Mouse (Mus musculus) cerebellum, postnatal 4 days (tissue): ENCODE measurements around the gene Kif26b.

Experiments
- DNase-seq, 2 experiments: peaks; one replicate each; pipeline ENCODE4 v3.0.0; 2022; ENCODE audit warnings: low spot score in 2 of 2, mixed read lengths in 1 of 2

Gene Kif26b

DNA sequence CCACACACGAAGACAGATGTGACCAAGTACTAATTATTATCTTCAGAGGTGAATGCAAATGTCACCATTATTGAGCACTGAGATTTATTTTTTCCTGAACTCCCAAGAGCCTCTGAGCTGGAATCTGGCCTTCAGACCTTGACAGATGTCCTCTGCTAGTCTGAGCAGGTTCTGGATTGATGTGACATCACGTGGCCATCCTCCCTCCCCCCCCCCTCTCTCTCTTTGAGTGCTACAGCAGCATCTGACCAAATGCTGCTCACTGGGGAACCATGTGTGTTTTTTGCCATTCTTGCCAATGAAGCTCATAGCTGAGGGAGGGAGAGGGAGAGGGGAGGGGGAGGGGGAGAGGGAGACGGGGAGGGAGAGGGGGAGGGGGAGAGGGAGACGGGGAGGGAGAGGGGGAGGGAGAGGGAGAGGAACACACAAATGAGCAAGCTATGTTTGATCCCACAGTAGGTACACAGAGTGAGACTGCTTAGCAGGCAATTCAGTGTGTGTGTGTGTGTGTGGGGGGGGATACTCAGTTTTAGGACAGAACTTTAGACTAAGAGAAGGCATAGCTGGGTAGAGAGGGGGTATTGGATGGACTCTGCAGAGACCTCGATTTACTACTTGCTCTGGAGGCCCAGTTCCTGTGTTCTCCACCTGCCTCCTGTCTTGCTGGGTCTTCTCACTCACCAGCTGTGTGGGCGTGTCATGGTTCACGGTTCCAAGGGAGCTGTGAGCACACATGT lies 241.9 kb downstream of the Kif26b start:
- DNase-seq, result no peak

DNA sequence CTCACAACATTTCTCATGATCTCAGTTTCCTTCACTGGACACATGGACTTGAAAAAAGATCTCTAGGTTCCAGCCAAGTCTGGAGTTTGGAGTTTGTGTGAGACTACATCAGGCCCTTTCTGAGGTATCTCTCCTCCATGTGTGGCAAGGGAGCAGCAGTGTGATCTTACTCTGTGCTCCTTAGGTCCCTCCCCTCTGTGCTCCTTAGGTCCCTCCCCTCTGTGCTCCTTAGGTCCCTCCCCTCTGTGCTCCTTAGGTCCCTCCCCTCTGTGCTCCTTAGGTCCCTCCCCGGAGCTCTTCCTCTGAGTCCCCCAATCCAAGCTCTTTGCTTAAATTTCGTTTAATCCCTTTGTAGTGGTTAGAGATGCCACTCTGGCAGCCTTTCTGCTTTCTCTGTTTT lies 250.8 kb downstream of the Kif26b start:
- DNase-seq, result no peak

DNA sequence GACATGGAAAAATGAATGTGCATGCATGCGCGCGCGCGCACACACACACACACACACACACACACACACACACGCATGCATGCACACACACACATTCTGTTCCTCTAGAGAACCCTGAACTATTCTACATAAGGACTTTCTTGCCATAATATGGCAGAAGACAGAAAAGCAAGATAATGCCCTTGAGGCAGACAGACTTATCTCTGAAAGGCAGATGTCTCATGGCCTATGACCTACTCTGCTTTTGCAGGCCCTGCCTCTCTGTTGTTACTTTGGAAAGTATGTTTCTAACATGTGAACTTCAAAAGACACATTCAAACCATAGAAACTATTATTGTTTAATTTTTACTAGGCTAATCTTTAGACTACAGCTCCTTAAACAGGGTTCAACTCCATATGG lies 255.1 kb downstream of the Kif26b start:
- no peak for DNase-seq

DNA sequence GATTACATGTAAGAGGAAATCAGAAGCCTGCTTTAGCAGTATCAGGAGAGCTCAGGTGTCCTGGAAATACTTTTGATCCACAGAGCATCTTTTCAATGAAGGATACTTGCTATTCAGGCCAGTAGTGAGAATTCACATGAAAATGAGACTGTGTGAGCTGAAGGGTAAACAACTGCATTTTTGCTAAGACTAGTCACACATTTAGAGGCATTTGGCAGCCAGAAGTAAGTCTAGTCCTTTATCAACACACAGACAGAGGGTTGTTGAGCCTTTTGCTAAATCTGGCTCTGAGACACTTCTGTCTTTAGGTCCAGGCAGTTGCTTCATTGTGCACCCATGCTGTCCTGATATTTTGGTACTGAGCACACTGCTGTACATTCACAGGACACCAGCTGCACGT lies 262.3 kb downstream of the Kif26b start:
- no peak for DNase-seq

DNA sequence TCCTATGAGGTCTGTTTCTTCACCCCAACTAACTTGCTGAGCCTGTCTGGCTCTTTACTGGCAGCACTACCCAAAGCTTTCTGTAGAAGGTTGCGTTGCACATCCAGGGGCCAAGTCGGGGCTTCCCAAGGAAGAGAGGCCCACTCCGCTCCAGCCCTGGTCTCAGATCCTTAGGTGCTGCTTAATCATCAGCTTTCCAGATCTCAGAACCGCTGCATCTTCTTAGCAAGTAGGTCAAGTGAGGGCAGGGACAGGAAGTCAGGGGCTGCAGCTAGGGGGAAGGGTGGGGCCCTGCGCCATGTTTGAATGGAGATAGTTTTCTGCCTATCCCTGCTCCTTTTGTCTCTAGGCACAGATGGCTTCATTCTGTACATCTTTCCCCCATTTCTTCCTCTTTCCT lies 263.8 kb downstream of the Kif26b start:
- no peak for DNase-seq

DNA sequence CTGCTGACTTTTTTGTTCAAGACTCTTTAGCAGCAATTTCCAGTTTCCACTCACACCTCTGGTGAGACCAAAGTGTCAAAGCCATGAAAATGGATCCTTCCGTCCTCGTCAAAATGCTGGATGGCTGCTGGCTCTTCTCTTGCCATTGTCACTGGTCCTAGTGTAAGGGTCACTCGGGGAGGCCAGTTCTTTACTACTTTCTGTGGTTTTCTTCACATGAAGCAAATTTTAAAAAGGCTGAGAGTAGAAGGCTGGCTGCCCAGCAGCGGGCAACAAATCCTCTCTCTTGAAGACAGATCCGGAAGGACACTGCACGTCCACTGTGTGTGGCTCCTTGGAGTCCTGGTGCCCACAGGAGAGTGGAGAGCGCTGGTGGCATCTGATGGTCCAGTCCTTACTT lies 265.9 kb downstream of the Kif26b start:
- DNase-seq, result no peak

DNA sequence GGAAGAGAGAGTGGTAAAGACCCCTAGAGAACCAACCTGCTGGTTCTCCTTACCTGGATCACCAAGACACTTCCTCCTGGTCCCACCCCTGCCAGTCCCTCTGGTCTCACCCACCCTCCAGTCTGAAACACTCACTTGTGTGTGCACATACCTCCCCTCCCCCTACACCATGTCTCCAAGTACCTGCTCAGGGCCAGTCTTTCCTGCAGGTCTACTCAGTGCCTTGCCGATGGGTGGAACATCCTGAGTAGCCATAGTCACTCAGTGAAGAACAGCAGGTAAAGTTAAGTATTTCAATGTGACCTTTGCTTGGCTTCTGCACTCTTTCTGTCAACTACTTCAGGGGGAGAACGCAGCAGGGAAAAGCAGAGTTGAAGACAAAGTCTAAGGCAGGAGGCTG lies 268.5 kb downstream of the Kif26b start:
- DNase-seq, result no peak

DNA sequence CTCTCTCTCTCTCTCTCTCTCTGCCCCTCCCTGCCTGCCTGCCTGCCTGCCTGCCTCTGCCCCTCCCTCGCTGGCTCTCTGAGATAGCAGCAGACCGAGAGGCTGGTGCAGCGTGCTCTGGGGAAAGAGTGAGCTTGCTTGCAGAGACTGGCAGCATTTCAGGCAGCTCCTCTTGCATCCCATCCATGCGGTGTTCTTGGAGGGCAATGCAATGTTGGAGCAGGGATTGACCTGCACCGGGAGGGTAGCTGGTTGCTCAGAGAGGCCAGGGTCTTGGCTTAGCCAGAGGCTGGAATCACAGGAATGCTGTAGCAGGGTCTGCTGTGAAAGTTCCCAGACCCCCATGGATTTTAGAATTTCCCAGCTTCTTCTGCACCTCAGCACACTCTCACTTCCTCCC lies 269.4 kb downstream of the Kif26b start:
- DNase-seq, result no peak

DNA sequence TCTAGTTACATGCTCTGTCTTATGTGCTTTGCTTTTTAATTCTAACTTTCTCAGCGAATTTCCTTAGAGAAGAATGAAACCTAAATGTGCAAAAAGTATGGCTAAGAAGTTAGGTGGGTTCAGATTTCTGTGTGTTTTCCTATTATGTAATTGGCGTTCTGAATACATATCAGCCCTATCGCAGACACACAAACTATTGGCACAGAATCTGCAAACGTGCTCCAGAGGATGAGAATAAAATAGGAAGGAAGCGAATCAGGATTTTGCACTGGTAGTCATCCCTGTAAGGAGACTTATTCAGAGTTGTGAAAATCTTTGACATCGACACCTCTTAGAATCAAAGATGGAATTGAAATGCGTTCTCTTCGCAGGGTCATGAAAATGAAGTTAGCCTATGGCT lies 270.0 kb downstream of the Kif26b start:
- DNase-seq, result no peak

DNA sequence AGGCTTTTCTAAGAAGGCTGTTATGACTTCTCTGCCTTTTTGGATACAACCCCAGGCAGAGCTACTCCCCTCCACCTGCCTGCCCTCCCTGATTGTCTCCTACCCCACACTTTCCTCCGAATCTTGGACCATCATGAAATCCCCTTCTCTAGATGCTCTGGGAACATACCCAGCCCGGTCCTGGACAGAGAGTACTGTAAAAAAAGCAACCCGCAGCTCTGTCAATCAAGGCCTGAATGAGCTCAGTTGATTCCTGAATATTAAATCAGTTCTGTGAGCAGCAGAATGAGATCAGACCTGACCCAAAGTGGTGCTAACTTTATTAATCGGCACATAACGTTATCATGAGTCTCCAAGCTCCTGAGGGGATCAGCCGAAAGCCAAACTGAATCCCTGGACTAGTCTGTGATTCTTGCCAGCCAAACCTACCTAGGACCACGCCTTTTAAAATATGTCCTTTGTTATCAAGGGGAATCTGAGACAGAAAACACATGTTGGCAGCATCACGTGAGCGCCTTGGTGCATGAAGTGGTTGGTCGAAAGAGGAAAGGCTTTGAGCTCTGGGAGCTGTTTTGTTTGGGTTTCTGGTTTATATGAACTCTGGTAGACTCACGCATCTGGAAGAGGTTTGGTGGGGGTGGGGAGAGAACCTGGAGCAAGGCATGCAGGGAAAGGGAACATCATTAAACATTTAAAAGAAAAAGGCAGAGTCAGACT lies 271.1 kb downstream of the Kif26b start:
- DNase-seq, result no peak

DNA sequence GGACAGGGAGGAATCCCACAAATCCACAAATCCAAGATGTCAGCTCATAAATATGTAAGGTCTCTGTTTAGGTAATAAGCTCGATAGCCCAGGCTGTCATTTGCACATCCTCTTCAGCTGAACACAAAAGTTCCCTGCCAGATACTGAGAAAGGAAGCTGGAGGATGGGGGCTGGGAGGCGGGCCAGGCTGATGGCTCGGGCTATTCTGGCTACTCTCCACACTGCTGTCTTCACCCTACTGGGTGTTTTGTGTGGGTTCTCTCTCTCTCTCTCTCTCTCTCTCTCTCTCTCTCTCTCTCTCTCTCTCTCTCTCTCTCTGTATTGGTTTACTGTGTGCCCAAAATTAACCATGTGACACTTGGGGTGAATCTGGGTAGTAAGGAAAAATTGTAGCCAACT lies 274.2 kb downstream of the Kif26b start:
- peak in 1 of 2 experiments; percentile 35 for DNase-seq

DNA sequence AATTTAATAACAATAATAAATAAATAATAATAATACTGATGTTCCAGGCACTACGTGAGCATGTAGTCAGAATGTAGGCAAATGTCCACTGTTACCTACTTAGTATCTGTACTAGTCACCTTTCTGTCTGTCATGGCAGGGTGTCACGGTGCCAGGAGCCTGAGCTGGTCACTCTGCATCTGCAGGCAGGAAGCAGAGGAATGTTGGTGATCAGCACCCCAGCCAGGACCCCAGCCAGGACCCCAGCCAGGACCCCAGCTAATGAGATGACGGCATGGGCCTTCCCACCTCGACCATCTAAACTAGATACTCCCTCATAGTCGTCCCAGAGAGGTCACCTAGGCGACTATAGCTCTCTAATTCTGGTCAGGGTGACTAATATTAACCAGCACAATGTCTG lies 288.6 kb downstream of the Kif26b start:
- no peak for DNase-seq

DNA sequence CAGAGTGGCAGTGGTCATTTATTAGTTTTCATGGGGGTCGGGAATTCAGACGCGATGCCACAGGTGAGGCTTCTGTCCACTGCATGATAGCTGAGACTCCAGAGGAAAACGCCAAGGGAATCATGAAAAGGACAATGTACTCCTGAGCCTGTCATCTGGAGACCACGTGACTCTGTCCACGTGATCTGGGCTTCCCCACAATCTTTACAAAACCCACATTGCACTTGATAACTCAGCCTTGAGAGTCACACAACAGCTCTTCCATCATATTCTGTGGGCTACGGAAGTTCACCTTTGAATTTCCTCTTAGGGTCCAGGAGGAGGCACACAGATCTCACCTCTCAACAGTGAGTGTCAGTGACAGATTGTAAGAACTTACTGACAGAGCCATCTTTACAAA lies 290.1 kb downstream of the Kif26b start:
- no peak for DNase-seq

DNA sequence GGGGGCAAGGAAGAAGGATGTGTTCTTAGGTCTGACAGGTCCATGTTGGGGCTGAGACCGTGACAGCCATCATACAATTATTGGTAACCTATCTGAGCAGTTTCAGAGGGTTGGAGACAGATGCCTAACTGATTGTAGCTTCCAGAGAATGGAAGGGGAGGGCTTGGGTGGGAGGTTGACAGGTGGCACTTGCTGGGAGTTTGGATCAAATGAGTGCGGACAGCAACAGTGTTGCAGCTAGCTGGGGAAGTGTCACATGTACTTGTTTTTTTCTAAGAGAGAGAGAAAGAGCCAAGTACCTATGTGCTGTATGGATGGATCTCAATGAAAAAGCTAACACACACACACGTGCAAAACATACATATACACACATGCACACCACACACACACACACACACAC lies 291.2 kb downstream of the Kif26b start:
- DNase-seq, result no peak

DNA sequence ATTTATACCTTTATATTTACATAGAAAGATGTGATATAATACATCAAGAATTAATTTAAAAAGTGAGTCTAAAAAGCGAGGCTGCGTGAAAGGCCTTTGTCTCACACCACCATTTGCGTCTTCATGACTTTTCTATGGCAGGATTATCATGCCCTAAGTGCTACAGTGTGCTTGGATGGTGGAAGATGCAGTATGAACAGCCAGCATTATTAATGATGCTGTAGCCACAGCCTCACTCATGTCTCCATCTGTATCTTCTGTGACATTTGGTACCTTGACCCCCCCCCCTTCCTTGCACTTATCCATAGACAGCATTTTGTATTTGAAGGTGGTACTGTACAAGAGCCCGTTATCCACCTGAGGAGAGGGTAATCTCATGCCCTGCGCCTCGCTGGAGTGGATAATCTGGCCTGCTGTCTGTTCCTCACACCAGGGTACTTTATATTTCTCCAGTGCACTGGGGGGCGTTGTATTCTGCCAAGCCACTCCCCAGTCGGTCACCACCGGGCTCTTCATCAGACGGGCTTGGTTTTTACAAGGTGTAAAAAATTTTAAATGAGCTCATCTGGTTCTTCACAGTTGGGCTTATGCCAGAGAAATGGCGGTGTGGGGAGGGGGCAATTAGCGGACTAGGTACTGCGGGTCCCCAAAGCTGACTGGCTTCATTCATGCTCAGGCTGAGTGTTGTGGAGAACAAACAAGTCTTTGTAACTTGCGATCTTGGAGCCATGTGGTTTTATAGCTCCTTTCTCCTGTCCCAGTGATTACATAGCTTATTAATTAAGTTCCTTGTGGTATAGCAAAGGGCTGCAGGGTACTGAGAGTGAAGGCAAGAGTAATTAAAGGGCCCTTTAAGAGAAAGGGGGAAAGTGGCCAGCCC lies 291.9 kb downstream of the Kif26b start:
- no peak for DNase-seq

DNA sequence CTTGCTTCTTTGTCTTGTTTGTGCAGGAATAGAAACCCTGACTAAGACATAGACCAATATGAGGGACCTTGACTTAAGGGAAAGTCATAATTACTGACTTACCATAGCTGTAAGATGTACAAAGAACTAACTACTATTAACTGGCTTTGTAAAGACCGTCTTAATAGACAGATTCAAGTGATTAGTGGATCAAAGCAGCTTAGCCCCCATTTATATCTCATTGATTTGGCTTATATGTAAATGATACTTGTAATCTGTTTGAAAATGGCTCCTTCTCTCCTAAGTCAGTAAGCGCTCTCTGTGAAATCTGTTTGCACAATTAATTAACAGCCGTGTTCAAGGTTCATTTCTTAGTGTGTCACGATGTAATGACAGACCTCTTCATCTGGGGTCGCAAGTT lies 295.9 kb downstream of the Kif26b start:
- DNase-seq, result no peak

DNA sequence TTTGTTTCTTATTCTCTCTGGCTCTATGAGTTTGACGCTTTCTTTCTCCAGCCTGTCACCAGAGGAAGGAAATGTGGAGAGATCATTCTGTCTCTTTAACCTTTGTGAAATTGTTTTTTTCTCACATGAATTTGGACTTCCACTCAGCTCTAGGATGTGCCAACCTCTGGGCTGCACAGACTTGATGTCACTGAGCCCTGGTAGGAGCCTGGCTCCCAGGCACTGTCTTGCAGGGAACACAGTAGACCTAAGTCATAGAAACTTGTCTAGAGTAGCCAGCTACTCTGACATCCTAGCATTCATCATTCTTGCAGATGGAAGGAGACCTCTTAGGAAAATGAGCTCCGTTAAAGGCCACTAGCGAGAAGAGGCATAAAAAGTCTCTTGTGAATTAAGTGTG lies 298.3 kb downstream of the Kif26b start:
- DNase-seq, result no peak

DNA sequence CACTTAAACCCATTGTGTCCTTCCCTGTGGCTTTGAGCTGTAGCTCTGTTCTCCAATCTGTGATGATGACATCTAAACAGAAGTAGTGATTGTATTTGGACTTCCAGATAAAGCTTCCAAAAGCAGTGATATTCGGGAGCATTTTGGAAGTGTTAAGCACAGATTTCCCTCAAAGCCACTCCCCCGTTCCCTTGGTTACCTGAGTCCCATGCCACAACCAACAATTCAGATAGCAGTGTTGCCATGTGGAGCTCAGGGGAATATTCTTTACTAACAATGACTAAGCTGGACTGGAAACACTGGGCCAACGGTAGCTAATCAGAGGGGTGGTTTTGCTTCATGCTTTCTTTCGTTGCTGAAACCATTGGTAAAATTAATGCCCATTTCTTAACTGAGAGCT lies 300.5 kb downstream of the Kif26b start:
- DNase-seq, result no peak

DNA sequence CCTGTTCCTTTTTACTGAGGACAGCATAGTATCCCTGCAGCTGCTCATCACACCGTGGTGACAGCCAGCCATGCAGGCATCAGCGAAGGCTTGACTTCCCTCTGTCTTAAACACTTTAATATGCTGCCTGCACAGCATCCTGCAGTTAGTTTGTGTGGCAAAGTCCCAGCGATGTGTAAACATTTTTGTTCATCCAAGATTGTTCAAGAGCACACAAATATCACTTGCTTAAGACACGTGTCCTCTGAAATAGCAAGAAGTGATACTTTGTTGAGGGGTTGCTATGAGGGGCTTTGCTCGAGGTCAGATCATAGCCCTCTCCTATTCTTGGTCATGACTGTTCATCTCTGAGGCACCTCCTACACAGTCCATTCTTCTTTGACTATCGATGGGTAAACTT lies 303.6 kb downstream of the Kif26b start:
- DNase-seq, result no peak

DNA sequence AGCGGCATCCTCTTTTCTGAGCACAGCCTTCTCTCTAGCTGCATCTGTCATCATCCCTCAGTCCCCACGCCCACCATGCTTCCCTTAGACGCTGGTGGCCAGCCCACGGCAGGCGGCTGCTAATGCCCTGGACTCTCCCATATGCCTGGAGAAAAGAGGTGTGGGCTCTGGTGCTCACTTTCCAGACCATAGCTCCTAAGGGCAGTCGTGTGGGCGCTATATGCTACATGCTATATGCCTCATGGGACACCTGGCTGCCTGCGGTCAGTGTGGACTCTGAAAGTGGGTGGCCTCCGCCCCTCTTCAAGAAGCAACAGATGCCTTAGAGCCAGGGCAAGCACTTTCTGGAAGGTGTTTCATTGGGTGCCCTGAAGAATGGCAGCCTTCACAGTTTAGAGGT lies 306.9 kb downstream of the Kif26b start:
- DNase-seq, result no peak

DNA sequence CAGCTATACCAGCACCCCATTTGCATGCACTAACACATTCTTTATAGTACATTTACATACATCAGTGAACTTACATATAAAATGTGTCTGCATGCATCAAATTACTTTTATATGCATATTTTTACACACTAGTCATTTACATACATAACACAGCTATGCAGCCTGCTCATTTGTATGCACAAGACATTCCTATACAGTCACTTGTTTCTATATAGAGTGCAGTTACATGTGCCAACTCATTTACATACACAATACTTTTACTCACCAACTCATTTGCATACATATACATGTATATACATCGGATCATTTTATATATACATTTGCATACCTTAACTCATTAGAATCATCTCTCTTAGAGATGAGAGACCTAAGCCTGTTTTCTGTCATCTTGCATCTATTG lies 308.1 kb downstream of the Kif26b start:
- no peak for DNase-seq

DNA sequence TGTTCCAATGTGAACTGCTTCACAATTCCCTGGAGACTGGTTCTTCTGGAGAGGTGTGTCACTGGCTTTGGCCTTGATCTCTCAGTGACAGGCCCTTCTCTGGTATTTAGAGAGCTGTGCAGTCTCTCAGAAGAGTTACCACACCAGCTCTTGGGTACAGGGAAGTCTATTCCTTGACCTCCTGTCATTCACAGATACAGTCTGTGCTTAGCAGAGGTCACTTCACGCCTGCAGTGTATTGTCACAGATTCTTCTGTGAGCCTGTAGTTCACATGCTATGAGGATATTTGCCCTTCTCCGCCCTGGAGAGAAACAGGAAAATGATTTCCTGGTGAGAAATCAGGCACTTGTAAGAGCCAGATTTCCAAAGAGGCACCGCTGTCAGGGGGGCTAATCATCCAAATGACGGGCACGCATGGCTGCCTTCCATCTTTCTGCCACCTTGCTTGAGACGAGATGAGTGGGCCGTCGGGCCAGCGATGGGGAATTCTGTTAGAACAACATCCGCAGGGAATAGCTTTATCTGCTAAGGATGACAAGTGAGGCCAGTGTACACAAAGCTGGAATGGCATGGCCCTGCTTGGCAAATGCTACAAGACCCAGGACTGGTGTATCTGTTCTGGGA lies 309.9 kb downstream of the Kif26b start:
- DNase-seq, result peak in 1 of 2 experiments; percentile 21
